Mouse (Mus musculus): ENCODE data around the gene Myh2. TPM values are rescaled to one million over a fixed set of nuclear protein-coding genes. Genes with fewer than 3 reads are reported as not detected.

Myh2 gene
- polyA plus RNA-seq, 1 experiment: 0.03 TPM

DNA sequence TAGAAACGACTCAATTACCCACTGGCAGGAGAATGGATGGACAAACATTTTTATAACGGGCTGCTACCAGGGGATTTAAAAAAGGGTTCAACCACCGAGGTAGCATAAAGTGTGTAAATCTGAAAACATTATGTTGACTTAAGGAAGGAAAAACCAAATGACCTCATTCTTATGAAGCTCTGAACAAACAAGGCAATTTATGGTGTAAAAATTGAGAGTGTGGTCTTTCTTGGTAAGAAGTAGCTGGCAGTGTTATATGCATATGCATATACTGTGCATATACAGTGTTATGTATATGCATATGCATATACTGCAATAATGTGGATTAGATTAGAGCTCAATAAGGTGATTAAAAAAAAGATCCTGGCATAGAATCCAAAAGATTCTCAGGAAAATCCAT lies 19.7 kb upstream of the Myh2 start:
- Histone ChIP-seq H3K27me3 (ENCODE audit: control insufficient read depth, insufficient read depth, low read length) (no peaks in the 10 kb centered on the region), H3K27ac (ENCODE audit: control insufficient read depth, insufficient read depth, low read length) (no peak overlapping the region), H3K36me3 (ENCODE audit: control insufficient read depth, insufficient read depth, low read length) (no peaks in the 10 kb centered on the region), H3K4me1 (replicated peaks; ENCODE audit: control insufficient read depth, insufficient read depth, low read length) (no peaks in the 10 kb centered on the region), H3K4me3 (ENCODE audit: control insufficient read depth, insufficient read depth, low read length) (no peak overlapping the region)
- no peak for DNase-seq
- TF ChIP-seq POLR2A (IDR thresholded peaks at IDR 0.05; ENCODE audit: control insufficient read depth, extremely low read depth, insufficient read depth, low read length, poor library complexity) (no peak), CTCF (IDR thresholded peaks at IDR 0.05; ENCODE audit: borderline replicate concordance, control insufficient read depth, extremely low read depth, insufficient read depth, low read length, poor library complexity) (no peak)
- WGBS: 82% methylated on average over 3 of the region's 3 CpGs

DNA sequence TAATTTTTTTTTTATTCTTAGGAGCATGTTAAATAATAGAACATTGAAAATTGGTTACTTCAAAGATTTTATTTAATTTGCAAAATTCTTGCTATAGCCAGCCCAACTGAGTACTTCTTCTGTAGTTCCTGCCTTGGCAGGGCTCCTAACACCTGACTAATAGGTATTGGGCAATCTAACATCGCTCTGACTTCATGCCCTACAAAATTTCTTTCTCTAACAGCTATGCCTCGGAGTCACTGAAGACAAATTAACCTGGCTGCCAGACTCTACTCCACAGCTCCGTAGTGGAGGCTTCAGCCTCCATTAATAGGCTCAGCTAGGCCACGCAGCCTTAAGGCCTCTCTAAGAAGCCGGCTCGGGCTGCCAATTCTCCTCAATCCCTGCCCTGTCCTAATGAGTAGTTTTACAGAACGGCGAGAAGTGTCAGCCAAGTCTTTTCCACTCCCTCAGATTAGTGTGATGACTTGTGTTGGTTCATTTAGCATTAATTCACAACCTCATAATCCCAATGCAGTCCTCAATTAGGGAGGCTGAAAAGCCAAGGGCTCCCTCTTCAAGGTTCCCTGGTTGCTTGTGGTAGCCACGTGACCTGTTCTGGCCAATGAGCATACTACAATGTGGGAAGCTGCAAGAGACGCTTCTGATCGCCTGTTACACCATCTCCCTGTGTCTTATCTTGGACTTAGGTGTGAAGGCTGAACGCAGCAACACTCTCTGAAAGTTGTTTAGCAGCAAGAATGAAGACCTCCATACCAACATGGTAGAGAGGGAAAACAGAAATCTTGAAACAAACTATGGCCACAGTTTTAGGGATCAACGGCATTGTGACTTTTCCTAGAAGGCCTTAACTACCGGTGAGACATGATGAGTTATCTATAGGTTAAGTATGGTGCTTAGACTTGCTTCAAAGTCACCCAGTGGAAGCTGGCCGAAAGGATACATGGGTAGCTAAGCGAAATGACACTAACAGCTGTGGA lies 18.9 kb upstream of the Myh2 start:
- 93% methylated on average over 16 of the region's 16 CpGs for WGBS

GRCm38 (mm10) chr11:67153123-67153522 lies 17.7 kb upstream of the Myh2 start:
- H3K27ac ChIP-seq (ENCODE audit: control insufficient read depth, insufficient read depth, low read length): no peak overlapping the region
- no peak for DNase-seq
- no peak for TF ChIP-seq CTCF (IDR thresholded peaks at IDR 0.05; ENCODE audit: borderline replicate concordance, control insufficient read depth, extremely low read depth, insufficient read depth, low read length, poor library complexity)
- no peak for TF ChIP-seq POLR2A (IDR thresholded peaks at IDR 0.05; ENCODE audit: control insufficient read depth, extremely low read depth, insufficient read depth, low read length, poor library complexity)

More for the DNA sequence above, 18.9 kb upstream of the Myh2 start:
- no peaks in the 10 kb centered on the region for H3K4me1 ChIP-seq (replicated peaks; ENCODE audit: control insufficient read depth, insufficient read depth, low read length)
- H3K36me3 ChIP-seq (ENCODE audit: control insufficient read depth, insufficient read depth, low read length): no peaks in the 10 kb centered on the region
- no peak overlapping the region for H3K4me3 ChIP-seq (ENCODE audit: control insufficient read depth, insufficient read depth, low read length)
- TF ChIP-seq POLR2A (IDR thresholded peaks at IDR 0.05; ENCODE audit: control insufficient read depth, extremely low read depth, insufficient read depth, low read length, poor library complexity) (no peak), CTCF (IDR thresholded peaks at IDR 0.05; ENCODE audit: borderline replicate concordance, control insufficient read depth, extremely low read depth, insufficient read depth, low read length, poor library complexity) (no peak)
- no peaks in the 10 kb centered on the region for H3K27me3 ChIP-seq (ENCODE audit: control insufficient read depth, insufficient read depth, low read length)
- no peak for DNase-seq
- no peak overlapping the region for H3K27ac ChIP-seq (ENCODE audit: control insufficient read depth, insufficient read depth, low read length)

GRCm38 (mm10) chr11:67153843-67154242 lies 17.0 kb upstream of the Myh2 start:
- no peak for TF ChIP-seq CTCF (IDR thresholded peaks at IDR 0.05; ENCODE audit: borderline replicate concordance, control insufficient read depth, extremely low read depth, insufficient read depth, low read length, poor library complexity)
- no peak for TF ChIP-seq POLR2A (IDR thresholded peaks at IDR 0.05; ENCODE audit: control insufficient read depth, extremely low read depth, insufficient read depth, low read length, poor library complexity)
- Histone ChIP-seq H3K27me3 (ENCODE audit: control insufficient read depth, insufficient read depth, low read length) (no peaks in the 10 kb centered on the region), H3K27ac (ENCODE audit: control insufficient read depth, insufficient read depth, low read length) (no peak overlapping the region), H3K36me3 (ENCODE audit: control insufficient read depth, insufficient read depth, low read length) (no peaks in the 10 kb centered on the region), H3K4me1 (replicated peaks; ENCODE audit: control insufficient read depth, insufficient read depth, low read length) (no peaks in the 10 kb centered on the region), H3K4me3 (ENCODE audit: control insufficient read depth, insufficient read depth, low read length) (no peak overlapping the region)
- WGBS: 83% methylated on average over 1 of the region's 1 CpGs
- DNase-seq: no peak

More at GRCm38 (mm10) chr11:67153123-67153522, 17.7 kb upstream of the Myh2 start:
- 50% methylated on average over 1 of the region's 1 CpGs for WGBS
- H3K27me3 ChIP-seq (ENCODE audit: control insufficient read depth, insufficient read depth, low read length): no peaks in the 10 kb centered on the region
- no peaks in the 10 kb centered on the region for H3K4me1 ChIP-seq (replicated peaks; ENCODE audit: control insufficient read depth, insufficient read depth, low read length)
- H3K4me3 ChIP-seq (ENCODE audit: control insufficient read depth, insufficient read depth, low read length): no peak overlapping the region
- H3K36me3 ChIP-seq (ENCODE audit: control insufficient read depth, insufficient read depth, low read length): no peaks in the 10 kb centered on the region

DNA sequence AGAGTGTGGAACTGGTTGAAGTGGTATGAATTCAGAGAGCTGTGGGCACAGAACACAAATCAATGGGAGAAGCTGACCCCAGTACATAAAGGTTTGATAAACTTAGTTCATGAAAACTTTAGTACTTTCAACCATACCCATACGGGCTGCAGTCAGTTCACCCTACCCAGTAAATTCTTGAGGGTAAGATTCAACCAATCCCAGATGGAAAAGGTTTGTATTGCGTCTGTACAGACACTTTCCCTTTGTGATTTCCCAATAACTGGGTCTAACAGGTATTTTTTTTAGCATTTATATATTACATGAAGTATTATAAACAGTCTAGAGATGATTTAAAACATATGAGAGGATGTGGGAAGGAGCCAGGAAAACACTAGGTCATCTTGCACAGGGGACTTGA lies 15.2 kb upstream of the Myh2 start:
- DNase-seq: no peak
- Histone ChIP-seq H3K27me3 (ENCODE audit: control insufficient read depth, insufficient read depth, low read length) (no peaks in the 10 kb centered on the region), H3K4me3 (ENCODE audit: control insufficient read depth, insufficient read depth, low read length) (no peak overlapping the region), H3K36me3 (ENCODE audit: control insufficient read depth, insufficient read depth, low read length) (no peaks in the 10 kb centered on the region), H3K27ac (ENCODE audit: control insufficient read depth, insufficient read depth, low read length) (no peak overlapping the region), H3K4me1 (replicated peaks; ENCODE audit: control insufficient read depth, insufficient read depth, low read length) (no peaks in the 10 kb centered on the region)
- TF ChIP-seq POLR2A (IDR thresholded peaks at IDR 0.05; ENCODE audit: control insufficient read depth, extremely low read depth, insufficient read depth, low read length, poor library complexity): no peak
- no peak for TF ChIP-seq CTCF (IDR thresholded peaks at IDR 0.05; ENCODE audit: borderline replicate concordance, control insufficient read depth, extremely low read depth, insufficient read depth, low read length, poor library complexity)
- 95% methylated on average over 2 of the region's 2 CpGs for WGBS

GRCm38 (mm10) chr11:67160131-67160530 lies 10.7 kb upstream of the Myh2 start:
- WGBS: 88% methylated on average over 3 of the region's 3 CpGs
- Histone ChIP-seq H3K36me3 (ENCODE audit: control insufficient read depth, insufficient read depth, low read length) (no peaks in the 10 kb centered on the region), H3K4me3 (ENCODE audit: control insufficient read depth, insufficient read depth, low read length) (no peak overlapping the region), H3K4me1 (replicated peaks; ENCODE audit: control insufficient read depth, insufficient read depth, low read length) (no peaks in the 10 kb centered on the region), H3K27ac (ENCODE audit: control insufficient read depth, insufficient read depth, low read length) (no peak overlapping the region), H3K27me3 (ENCODE audit: control insufficient read depth, insufficient read depth, low read length) (no peaks in the 10 kb centered on the region)
- no peak for DNase-seq
- TF ChIP-seq POLR2A (IDR thresholded peaks at IDR 0.05; ENCODE audit: control insufficient read depth, extremely low read depth, insufficient read depth, low read length, poor library complexity) (no peak), CTCF (IDR thresholded peaks at IDR 0.05; ENCODE audit: borderline replicate concordance, control insufficient read depth, extremely low read depth, insufficient read depth, low read length, poor library complexity) (no peak)
